Mouse (Mus musculus) heart, adult 8-10 months (tissue): ENCODE data around the gene Arhgap22. TPM values are rescaled to one million over a fixed set of nuclear protein-coding genes. Genes with fewer than 3 reads are reported as not detected.

ENCODE experiments used
- DNase-seq: peaks from one replicate; pipeline ENCODE4 v3.0.0; 2022; ENCODE audit warnings: low spot score
- total RNA-seq, 4 experiments: library from RNA; stranded (reverse); gene quantifications; 2 replicates each; pipeline ENCODE4 v1.2.4; 2022

The Arhgap22 gene
- total RNA-seq, 4 experiments from 2014 or later: 0.65 to 2.4 (median 1.2) TPM

GRCm38 (mm10) chr14:33280921-33281320 is 67.1 kb downstream of the Arhgap22 start:
- DNase-seq: peak; percentile 34

- DNase-seq: no peak
Observed at GRCm38 (mm10) chr14:33282447-33282846, 68.6 kb downstream of the Arhgap22 start.

- no peak for DNase-seq
Observed at GRCm38 (mm10) chr14:33287920-33288319, 74.1 kb downstream of the Arhgap22 start.

- no peak for DNase-seq
Observed at GRCm38 (mm10) chr14:33290038-33290437, 76.2 kb downstream of the Arhgap22 start.

GRCm38 (mm10) chr14:33294488-33294887 is 80.7 kb downstream of the Arhgap22 start:
- DNase-seq: no peak

- no peak for DNase-seq
Observed at GRCm38 (mm10) chr14:33296698-33297341, 83.0 kb downstream of the Arhgap22 start.

GRCm38 (mm10) chr14:33300591-33300990 is 86.8 kb downstream of the Arhgap22 start:
- no peak for DNase-seq

GRCm38 (mm10) chr14:33303348-33303819 is 89.6 kb downstream of the Arhgap22 start:
- peak; percentile 84 for DNase-seq

GRCm38 (mm10) chr14:33305645-33306281 is 91.9 kb downstream of the Arhgap22 start:
- DNase-seq: no peak

- DNase-seq: no peak
Observed at GRCm38 (mm10) chr14:33310719-33311118, 96.9 kb downstream of the Arhgap22 start.

- no peak for DNase-seq
Observed at GRCm38 (mm10) chr14:33312309-33312708, 98.5 kb downstream of the Arhgap22 start.

- no peak for DNase-seq
Observed at GRCm38 (mm10) chr14:33313624-33314023, 99.8 kb downstream of the Arhgap22 start.

- DNase-seq: no peak
Observed at GRCm38 (mm10) chr14:33314160-33314559, 100.3 kb downstream of the Arhgap22 start.

- no peak for DNase-seq
Observed at GRCm38 (mm10) chr14:33315111-33315510, 101.3 kb downstream of the Arhgap22 start.

- DNase-seq: no peak
Observed at GRCm38 (mm10) chr14:33315771-33316170, 101.9 kb downstream of the Arhgap22 start.

- DNase-seq: no peak
Observed at GRCm38 (mm10) chr14:33317946-33318345, 104.1 kb downstream of the Arhgap22 start.

- DNase-seq: peak; percentile 57
Observed at GRCm38 (mm10) chr14:33319541-33320521, 106.0 kb downstream of the Arhgap22 start.

- DNase-seq: no peak
Observed at GRCm38 (mm10) chr14:33320856-33321255, 107.0 kb downstream of the Arhgap22 start.

GRCm38 (mm10) chr14:33322661-33323088 is 108.8 kb downstream of the Arhgap22 start:
- DNase-seq: peak; percentile 65

- no peak for DNase-seq
Observed at GRCm38 (mm10) chr14:33324556-33324955, 110.7 kb downstream of the Arhgap22 start.

GRCm38 (mm10) chr14:33328369-33328768 is 114.5 kb downstream of the Arhgap22 start:
- DNase-seq: no peak

- DNase-seq: no peak
Observed at GRCm38 (mm10) chr14:33329297-33329805, 115.5 kb downstream of the Arhgap22 start.
